Comparison of ENCODE assay signal across 9 mouse cellular contexts in the genomic region with DNA sequence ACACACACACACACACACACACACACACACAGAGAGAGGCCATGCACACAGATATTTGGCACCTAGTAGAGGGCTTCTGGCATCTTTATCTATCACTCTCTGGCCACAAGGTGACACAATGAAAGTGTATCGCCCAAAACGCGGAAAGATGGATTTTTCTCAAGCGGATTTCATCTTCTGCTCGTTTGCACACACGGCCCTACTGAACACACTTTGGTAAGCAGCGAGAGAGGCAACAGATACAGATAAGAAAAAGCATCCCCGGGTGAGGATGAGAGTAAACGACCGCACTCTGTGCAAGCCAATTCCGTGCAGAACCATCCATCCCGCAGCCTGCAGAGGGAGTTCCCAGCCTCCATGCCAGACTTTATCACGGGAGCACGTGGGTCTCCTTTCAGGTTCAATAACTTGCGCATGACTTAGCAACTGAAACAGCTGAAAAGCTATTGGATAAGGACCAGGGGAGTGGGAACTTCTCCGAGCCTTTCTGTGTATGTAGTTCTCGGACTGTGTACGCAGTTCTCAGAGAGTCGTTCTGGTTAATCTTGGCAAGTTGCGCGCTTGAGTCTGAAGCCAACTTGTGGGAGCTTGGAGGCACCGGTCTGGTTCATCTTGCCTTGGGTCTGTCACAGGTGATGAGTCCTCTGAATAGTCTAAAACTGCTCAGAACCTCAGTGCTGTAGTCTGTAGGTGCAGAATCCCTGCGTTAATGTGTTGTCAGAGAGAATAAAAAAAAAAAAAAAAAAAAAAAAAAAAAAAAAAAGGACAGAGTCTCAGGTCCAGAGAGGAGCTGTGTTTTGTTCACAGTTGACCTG.
DNase-seq lines count a peak whose midpoint lies in the region; ATAC-seq and TF ChIP-seq lines count a peak whose summit lies in the region.
"Had no signal": no experiment of that assay in that cellular context is flagged by ENCODE, and none has a peak within 500 bp of the region (broad histone marks: within the 10 kb centered on the region; RNA-seq: fewer than 3 reads in every experiment).

No protein-coding gene starts in this region.

- no peak overlapping the region for H3K4me3 ChIP-seq in forebrain, embryonic 11.5 days (ENCODE audit: low read depth, low read length)
- H3K4me3 ChIP-seq in hindbrain, embryonic 16.5 days (ENCODE audit: low read length), result no peak overlapping the region
- no peak overlapping the region for H3K4me3 ChIP-seq in neural tube, embryonic 15.5 days (replicated peaks)
- H3K4me3 ChIP-seq in thymus, adult 2 months (ENCODE audit: control insufficient read depth, insufficient read depth, low read length), result no peak overlapping the region
- H3K4me3 ChIP-seq: limb, embryonic 12.5 days had no signal

- H3K4me1 ChIP-seq in forebrain, embryonic 11.5 days (replicated peaks; ENCODE audit: control insufficient read depth, insufficient read depth, low read length), result 0 out of 2 replicates have a peak, but pooled peaks cover 2% of the 10 kb centered on the region
- H3K4me1 ChIP-seq in hindbrain, embryonic 16.5 days (ENCODE audit: control insufficient read depth, insufficient read depth, low read depth, low read length), result no peaks in the 10 kb centered on the region
- H3K4me1 ChIP-seq in neural tube, embryonic 15.5 days, result no peaks in the 10 kb centered on the region; the same call in 1 of the 2 replicates
- no peaks in the 10 kb centered on the region for H3K4me1 ChIP-seq in thymus, adult 2 months (replicated peaks; ENCODE audit: control insufficient read depth, insufficient read depth, low read length)
- H3K4me1 ChIP-seq: limb, embryonic 12.5 days had no signal

- no peak for TF ChIP-seq POLR2A in thymus, adult 2 months (IDR thresholded peaks at IDR 0.05; ENCODE audit: control insufficient read depth, extremely low read depth, insufficient read depth, low read length, poor library complexity)

- 56% methylated on average over 23 of the region's 23 CpGs for WGBS in forebrain, embryonic 11.5 days
- WGBS in hindbrain, embryonic 16.5 days, result 65% methylated on average over 23 of the region's 23 CpGs
- 62% methylated on average over 23 of the region's 23 CpGs for WGBS in neural tube, embryonic 15.5 days
- 91% methylated on average over 23 of the region's 23 CpGs for WGBS in thymus, adult 2 months

- ATAC-seq in frontal cortex, adult (ENCODE audit: low TSS enrichment), result peak; percentile 60
- peak; percentile 87 for ATAC-seq in forebrain, embryonic 11.5 days (replicated peaks; ENCODE audit: low FRiP score)
- peak; percentile 90 for ATAC-seq in hindbrain, embryonic 16.5 days
- peak; percentile 65; the same call in 1 of the 2 replicates for ATAC-seq in neural tube, embryonic 15.5 days (ENCODE audit: low FRiP score)

- H3K36me3 ChIP-seq in forebrain, embryonic 11.5 days (ENCODE audit: control insufficient read depth, insufficient read depth, low read length), result no peaks in the 10 kb centered on the region
- H3K36me3 ChIP-seq in hindbrain, embryonic 16.5 days (ENCODE audit: control insufficient read depth, insufficient read depth, low read length), result no peaks in the 10 kb centered on the region
- no peaks in the 10 kb centered on the region for H3K36me3 ChIP-seq in neural tube, embryonic 15.5 days
- no peaks in the 10 kb centered on the region for H3K36me3 ChIP-seq in thymus, adult 2 months (ENCODE audit: control insufficient read depth, insufficient read depth, low read length)
- H3K36me3 ChIP-seq: limb, embryonic 12.5 days had no signal

- H3K9me3 ChIP-seq in forebrain, embryonic 11.5 days (ENCODE audit: control insufficient read depth, low read length), result no peaks in the 10 kb centered on the region
- H3K9me3 ChIP-seq in hindbrain, embryonic 16.5 days (ENCODE audit: control insufficient read depth, low read length), result no peaks in the 10 kb centered on the region
- H3K9me3 ChIP-seq in neural tube, embryonic 15.5 days (replicated peaks), result no peaks in the 10 kb centered on the region
- H3K9me3 ChIP-seq: limb, embryonic 12.5 days had no signal

- peak overlapping the region; percentile 32; the same call in 1 of the 2 replicates for H3K4me2 ChIP-seq in forebrain, embryonic 11.5 days (ENCODE audit: low read depth, low read length, severe bottlenecking)
- H3K4me2 ChIP-seq in hindbrain, embryonic 16.5 days (ENCODE audit: low read length), result peak overlapping the region; percentile 45
- peak overlapping the region; percentile 39 for H3K4me2 ChIP-seq in neural tube, embryonic 15.5 days
- H3K4me2 ChIP-seq: limb, embryonic 12.5 days had no signal

- H3K27me3 ChIP-seq in forebrain, embryonic 11.5 days (ENCODE audit: control insufficient read depth, insufficient read depth, low read length), result no peaks in the 10 kb centered on the region
- H3K27me3 ChIP-seq in hindbrain, embryonic 16.5 days (replicated peaks; ENCODE audit: control insufficient read depth, insufficient read depth, low read length), result no peaks in the 10 kb centered on the region
- H3K27me3 ChIP-seq in neural tube, embryonic 15.5 days (replicated peaks), result no peaks in the 10 kb centered on the region
- H3K27me3 ChIP-seq in thymus, adult 2 months (ENCODE audit: control insufficient read depth, insufficient read depth, low read length), result no peaks in the 10 kb centered on the region
- H3K27me3 ChIP-seq: limb, embryonic 12.5 days had no signal

- no peak for TF ChIP-seq CTCF in thymus, adult 2 months (IDR thresholded peaks at IDR 0.05; ENCODE audit: borderline replicate concordance, control insufficient read depth, extremely low read depth, insufficient read depth, low read length, poor library complexity)

- H3K9ac ChIP-seq in forebrain, embryonic 11.5 days (ENCODE audit: low read length), result no peak overlapping the region
- H3K9ac ChIP-seq in hindbrain, embryonic 16.5 days (ENCODE audit: low read depth, low read length), result no peak overlapping the region
- H3K9ac ChIP-seq in neural tube, embryonic 15.5 days (replicated peaks), result no peak overlapping the region
- H3K9ac ChIP-seq: limb, embryonic 12.5 days had no signal

- DNase-seq in frontal cortex, postnatal 36 days (ENCODE audit: low spot score in 2 of 2), result no peak
- peak; percentile 84 for DNase-seq in Muller cell, postnatal 12 days (ENCODE audit: inconsistent ontology term)
- peak; percentile 63 for DNase-seq in forebrain, embryonic 11.5 days (ENCODE audit: low spot score)
- no peak for DNase-seq in urinary bladder, adult 2 months (ENCODE audit: low spot score)
- no peak for DNase-seq in thymus, adult 2 months

- H3K27ac ChIP-seq in forebrain, embryonic 11.5 days (ENCODE audit: low read depth, low read length), result no peak overlapping the region
- H3K27ac ChIP-seq in hindbrain, embryonic 16.5 days (ENCODE audit: low read depth, low read length), result no peak overlapping the region
- H3K27ac ChIP-seq in neural tube, embryonic 15.5 days (replicated peaks), result no peak overlapping the region
- no peak overlapping the region for H3K27ac ChIP-seq in thymus, adult 2 months (ENCODE audit: control insufficient read depth, insufficient read depth, low read length)
- H3K27ac ChIP-seq: limb, embryonic 12.5 days had no signal

Comparison
In these comparisons a context has a peak if more than half of its experiments do, and no peak if none do; other contexts are left out.
1. DNase-seq: peak in Muller cell, postnatal 12 days (single experiment) and forebrain, embryonic 11.5 days (single experiment); none in frontal cortex, postnatal 36 days (0 of 2), urinary bladder, adult 2 months (single experiment) and thymus, adult 2 months (single experiment).
2. Peak in every context shown above with its lines, with median percentiles within 50 percentile points of each other: ATAC-seq and H3K4me2 ChIP-seq.